Mouse (Mus musculus) retina, adult 2 months (tissue): Measurements from ENCODE around the gene Xylb.
A peak's percentile ranks its signal among the peaks of the same experiment; 100 is the strongest.

Experiments used
- DNase-seq: peaks from one replicate; pipeline ENCODE4 v3.0.0-alpha.2; 2012; ENCODE audit warnings: low read depth, low spot score

The Xylb gene

DNA sequence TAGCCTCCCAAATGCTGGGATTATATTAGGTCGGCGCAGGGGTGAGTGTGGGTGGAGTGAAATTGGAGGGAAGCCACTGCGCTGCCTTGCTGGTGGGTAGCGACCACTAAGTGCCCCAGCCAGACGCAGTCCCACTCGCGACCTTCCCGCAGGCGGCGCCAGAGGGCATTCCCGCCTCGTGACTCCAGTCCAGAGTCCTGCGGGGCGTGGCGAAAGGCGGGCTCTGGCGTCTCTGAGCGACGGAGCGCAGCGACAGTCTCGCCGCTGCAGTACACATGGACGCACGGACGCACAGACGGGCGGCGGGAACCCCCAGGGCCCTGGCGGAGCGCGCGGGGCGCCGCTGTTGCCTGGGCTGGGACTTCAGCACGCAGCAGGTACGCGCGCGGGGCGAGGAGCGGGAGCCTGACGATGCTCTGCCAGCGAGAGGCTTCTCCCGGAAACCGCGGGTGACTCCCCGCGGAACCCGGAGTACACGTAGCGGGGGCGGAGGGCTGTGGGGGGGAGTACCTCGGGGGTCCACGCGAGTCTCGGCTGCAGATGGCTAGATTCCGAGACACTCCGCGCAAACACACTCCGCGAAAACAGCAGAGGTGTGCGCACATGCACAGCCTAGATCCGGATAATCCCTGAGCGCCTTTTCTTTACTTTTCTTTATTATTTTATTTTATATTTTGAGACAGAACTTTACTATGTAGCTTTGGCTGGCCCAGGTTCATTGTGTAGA lies at the start of gene Xylb:
Gene Xylb (plus strand): TSS at position 51 of the 727 bp plus-strand sequence.
- DNase-seq: peak; percentile 65

DNA sequence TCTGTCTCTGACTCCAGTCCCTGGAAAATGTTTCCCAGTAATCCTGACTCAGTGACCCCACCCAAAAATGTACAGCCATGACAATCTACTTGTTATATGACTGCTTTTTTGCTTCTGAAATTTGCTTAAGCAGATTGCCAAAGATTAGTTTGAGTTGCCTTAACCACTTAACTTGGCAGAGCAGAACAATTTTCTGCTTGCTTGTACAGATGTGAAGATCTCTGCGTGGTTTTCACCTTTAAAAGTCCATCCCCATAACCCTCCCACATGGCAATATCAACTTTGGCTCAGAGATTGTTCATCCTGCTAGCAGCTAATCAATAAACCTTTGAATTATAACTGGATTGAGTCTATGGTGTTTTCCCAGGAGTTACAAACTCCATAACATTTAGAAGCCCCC lies 48.1 kb upstream of the Xylb start:
- DNase-seq: no peak

DNA sequence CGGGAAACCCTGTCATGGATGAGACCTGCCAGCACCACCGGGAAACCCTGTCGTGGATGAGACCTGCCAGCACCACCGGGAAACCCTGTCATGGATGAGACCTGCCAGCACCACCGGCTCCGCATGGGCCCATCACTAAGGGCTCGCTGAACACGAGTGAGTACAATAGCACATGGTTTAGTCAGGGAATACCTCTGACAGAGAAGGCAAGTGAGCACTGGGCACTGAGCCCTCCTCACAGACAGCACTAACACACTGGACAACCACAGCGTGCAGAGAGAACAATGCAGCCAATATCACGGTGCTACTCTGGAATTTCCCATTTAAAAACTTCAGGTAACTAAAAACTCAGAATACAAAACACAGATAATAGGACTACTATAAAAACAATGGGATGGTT lies 44.1 kb upstream of the Xylb start:
- DNase-seq: no peak

DNA sequence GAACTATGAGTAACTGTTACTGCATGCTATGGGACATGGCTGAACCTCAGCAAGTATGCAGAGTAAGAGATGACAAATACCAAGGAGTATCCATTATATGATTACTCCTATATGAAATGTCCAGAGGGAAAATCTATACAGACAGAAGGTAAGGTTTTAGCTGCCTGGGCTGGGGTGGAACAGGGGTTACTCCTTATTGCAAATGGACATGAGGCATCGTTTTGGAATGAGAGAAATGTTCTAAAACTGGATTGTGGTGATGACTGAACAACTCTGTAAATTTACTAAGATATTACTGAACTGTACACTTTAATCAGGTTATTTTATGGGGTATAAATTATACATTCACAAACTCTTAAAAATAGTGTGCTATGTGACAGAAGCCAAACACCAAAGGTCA lies 38.3 kb upstream of the Xylb start:
- DNase-seq: no peak

DNA sequence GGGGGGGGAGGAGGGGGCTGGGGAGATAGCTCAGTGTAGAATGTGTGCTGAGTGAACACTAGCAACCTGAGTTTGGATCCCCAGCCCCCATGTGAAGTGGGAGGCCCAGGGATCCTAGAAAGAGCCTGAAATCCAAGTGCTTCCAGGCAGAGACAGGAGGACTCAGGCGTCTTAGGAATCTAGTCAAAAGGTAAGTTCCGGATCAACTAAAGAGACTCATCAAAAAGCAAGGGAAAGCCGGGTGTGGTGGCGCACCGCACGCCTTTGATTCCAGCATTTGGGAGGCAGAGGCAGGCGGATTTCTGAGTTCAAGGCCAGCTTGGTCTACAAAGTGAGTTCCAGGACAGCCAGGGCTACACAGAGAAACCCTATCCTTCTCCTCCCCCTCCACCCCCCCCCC lies 36.7 kb upstream of the Xylb start:
- no peak for DNase-seq

DNA sequence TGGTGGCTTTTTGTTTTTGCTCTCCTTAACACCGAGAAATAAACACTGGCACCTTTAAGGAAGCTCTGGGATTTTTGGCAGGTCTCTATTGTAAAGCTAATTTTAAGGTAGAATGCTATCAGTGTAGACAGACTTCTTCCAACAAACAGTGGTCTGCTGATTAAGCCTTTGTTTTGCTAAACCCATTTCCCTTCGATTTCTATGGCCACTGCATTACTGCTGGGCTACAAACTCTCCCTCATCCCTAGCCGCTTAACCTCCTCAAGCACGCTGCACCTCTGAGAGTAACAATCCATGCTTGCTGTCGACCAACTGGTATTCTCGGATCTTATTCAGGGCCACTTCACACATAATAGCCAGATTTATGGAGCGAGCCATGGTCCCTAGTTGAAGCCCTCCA lies 36.2 kb upstream of the Xylb start:
- no peak for DNase-seq

DNA sequence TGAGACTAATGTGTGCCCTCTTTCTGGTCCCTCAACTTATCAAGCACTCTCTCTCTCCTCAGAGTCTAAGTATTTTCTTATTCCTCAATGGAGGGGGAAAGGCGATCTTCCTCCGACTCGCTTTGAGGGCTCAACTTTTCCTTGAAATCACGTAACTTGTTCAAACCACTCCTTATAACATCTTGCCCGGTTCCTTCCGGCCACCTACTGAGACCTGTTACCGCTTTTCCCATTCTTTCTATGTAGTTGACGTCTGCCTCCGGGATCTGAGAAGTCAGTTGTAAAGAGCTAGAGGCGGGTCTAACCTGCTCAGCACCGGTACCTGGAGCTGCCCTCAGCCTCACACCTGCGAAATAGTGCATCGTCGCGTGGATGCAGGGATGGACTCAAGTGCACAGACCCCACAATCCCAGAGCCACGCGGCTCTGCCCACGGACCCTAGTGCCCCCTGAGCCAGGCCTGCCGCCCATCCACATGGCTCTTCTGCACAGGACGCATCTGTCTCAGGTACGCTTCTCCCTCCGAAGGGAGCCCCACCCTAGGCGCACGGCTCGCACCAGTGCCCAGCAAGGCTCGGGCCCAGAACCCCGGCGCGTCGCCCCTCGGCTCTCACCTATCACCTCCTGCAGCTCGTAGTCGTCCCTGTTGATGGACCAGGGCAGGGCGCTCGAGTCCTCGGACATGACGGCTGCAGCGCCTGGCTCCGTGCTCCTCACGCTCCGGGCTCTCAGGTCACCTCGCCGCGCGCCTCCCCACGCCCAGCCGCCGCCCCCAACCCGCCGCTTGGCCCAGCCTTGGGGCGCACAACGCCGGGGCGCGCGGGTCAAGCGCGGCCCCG lies 35.6 kb upstream of the Xylb start:
- DNase-seq: no peak

DNA sequence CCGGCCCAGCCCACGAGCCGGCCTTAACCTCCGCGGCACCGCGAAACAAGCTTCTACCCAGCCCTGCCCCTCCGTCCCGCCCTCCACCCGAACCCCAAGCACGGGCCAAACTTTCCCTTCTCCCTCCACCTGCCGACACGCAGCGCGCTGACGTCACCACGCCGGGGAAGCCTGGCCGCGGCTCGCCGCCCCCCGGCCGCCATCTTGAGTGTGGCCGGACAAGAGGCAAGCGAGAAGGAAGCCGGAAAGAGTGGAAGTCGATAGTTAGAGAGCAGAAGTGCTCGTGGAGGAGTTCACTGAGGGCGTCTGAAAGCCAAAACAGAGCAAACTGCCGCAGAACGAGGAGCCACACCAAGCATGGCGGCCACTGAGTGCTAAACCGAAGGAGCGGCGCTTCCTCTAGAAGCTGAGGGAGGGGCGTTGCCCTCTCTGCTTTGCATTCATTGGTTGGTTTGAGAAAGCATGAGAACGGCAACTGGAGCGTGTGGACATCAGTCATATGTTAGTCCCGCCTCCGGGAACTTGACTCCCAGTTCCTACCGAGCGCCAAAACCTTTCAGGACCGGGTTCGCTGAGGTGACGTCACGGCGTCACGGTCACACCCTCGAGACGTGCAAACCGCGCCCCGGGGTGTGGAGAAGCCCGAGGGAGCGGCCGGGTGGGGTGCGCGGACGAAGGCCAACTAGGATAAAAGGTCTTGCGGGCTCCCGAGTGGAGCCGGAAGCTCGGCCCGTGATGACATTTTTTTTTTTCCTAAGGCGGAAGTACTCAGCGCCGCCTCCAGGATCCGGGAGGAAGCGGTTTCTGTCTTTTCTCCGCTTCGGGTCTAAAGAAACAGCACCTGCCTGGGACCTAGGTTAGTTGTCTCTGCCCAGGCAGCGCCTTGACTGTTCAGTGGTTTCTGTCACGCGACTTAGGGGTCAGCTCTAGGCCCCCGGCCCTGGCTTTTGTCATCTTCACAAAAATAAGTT lies 34.6 kb upstream of the Xylb start, which contains the start of gene Oxsr1:
Gene Oxsr1 (minus strand): TSS at position 139 of the 971 bp plus-strand sequence.
- DNase-seq: peak; percentile 99

DNA sequence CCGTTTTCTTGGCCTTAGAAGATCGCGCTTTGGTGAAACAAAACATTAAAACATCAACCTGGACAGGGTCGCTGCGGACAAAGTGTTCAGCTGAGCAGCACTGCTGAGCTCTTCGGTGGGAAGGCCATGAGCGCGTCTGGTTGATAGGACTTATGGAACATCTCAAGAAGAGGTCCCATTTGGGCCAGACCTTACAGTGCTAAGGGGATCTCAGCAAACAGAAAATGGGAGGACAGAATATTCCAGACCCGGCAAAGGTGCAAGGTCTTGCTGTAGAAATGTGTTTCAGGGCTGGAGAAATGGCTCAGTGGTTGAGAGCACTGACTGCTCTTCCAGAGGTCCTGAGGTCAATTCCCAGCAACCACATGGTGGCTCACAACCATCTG lies 33.9 kb upstream of the Xylb start:
- no peak for DNase-seq

DNA sequence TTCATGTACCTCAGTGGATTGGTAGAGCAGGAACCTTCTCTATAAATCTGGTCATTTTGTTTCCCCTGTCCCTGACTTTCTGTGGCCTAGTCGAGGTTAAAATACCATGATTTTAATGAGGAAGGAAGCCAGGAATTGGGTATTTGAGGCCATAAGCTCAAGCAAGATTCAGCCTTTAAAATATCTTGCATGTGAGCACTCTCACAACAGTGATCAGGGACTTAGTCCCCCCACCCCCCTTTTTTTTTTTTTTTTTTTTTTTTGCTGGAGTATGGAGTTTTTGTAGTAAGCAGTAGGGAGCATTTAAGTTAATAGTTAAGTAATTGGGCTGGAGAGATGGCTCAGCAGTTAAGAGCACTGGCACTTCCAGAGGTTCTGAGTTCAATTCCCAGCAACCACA lies 33.1 kb upstream of the Xylb start:
- DNase-seq: no peak

DNA sequence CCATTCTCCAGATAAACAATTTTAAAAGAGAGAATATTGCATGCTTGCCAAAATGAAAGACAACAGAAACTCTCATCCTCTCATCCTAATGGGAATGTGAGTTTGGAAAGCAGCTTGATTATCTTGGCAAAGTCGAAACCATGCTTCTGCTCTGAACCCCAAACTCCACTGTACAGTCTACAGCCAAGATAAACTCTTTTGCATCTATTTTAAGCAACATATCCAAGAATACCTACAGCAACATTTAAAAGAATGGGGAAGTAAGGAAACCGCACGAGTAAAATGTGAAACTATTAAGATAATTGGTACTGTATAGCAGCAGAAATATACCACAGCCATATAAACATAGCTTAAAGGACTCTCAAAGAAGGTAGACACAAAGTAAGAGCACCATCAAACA lies 28.7 kb upstream of the Xylb start:
- no peak for DNase-seq

DNA sequence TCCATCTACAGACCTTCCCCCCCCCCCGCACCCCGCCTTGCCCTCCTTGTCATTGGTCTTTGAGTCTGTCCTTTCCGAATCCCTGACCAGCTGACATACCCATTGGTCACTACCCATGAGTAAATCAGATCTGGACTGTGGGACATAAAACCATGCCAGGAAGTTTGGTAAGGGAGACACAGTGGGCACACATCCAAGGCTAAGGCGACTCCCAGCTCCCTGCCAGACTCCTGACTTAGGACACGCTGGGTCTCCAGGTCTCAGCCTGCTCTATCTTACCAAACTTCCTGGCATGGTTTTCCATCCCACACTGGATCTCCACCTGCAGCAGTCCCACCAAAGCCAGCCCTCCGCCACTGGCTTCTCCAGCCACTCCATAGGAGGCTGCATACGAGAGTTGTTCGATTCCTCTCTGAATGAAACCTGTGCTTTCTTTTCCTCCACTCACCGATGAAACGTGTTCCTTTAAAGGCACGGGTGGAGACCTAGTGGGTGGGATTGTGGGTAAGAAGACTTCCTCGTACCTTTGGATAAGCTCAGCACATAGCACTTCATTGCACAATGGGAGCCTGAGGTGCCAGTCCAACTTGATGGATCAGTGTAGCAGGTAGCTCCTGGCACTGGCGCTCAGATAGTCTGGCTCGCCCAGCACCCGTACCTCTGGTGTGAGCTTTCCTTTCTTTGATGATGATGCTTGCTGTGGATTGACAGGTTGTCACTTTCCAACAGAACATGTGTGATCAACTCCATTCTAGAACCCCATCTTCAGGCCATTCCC lies 26.8 kb upstream of the Xylb start:
- DNase-seq: no peak

DNA sequence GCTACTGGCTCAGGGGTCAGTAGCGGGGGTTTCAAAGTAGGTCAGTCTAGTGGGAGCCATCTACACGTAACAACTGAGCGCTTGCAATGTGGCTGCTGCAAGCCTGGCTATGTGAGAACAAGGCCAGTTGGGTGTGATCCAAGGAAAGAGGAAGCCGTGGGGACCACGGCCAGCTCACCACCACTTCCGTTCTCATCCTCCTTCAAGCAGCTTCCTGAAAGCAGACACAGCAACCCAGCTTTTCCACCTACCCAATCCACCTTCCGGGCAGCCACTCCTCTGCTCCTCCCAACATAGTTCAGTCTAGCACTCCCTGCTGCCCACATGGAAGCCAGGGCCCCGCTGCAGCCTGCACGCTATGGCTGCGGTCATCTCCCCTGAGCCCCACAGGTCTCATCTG lies 22.9 kb upstream of the Xylb start:
- DNase-seq: no peak

DNA sequence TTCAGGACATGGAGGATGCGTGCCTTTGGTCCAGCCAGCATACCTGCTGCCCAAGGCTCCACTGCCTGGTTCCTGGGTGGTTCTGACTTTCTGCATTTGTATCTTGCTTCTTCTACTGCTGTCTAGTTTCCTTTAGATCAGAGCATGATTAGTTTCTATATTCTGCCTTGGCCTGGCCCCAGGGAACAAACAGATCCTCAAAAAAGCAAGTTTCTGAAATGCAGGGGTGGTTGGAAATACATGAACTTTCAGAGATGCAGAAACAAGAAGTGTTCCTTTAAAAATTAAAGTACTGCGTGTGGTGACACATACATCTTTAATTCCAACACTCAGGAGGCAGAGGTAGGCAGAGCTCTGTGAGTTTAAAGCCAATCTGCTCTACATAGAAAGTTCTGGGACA lies 22.3 kb upstream of the Xylb start:
- DNase-seq: no peak

DNA sequence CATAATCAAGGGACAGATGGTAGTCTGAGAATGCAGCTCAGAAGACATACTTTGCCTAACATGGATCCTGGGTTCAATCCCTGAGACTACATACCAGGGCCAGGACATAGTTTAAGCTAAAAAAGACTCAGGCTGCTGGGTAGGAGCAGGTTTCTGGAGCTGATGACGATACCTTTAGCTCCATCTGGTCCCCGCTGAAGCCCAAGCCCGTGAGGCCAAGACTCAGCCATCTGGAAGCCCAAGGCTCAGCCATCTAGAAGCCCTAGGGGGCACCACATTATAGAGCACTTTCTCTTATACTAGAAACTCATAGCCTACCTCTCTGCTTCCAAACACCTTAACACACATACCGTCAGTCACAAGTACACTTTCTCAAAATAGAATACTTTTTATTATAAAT lies 21.6 kb upstream of the Xylb start:
- DNase-seq: no peak

DNA sequence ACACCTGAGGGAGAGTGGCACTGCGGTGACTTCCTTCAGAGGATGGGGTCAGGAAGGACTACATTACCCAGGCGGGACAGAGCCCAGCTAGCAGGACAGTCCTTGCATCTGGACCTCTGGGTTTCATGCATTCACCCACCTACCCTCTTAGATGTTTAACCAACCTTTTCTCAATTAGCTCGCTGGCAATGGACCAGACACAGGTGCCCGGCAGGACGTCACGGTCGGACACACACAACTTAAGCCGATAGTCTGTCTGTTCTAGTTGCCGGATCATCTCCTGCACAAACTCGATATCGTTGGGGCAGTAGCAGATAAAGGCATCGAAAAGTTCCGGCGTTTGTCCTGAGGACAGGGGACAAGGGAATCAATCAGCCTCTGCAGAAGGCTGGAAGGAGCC lies 19.3 kb upstream of the Xylb start:
- no peak for DNase-seq

DNA sequence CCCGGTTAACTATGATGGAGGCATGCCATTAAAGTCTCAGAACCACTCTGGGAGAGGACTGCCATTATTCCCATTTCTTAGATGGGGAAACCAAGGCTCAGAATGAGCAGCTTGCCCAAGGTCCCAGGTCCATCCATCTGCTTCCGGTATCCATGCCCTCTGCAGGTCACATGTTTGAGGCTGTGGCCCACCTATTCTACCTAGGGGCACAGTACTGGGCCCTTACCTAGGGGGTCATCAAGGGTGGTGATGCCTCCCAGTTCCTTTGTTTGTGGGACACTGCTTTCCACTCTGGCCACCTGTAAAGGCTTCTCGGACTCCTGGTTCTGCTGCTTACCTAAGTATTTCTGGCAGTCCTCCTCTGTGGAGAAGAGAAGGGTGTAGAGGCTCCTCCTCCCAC lies 18.8 kb upstream of the Xylb start:
- DNase-seq: no peak

DNA sequence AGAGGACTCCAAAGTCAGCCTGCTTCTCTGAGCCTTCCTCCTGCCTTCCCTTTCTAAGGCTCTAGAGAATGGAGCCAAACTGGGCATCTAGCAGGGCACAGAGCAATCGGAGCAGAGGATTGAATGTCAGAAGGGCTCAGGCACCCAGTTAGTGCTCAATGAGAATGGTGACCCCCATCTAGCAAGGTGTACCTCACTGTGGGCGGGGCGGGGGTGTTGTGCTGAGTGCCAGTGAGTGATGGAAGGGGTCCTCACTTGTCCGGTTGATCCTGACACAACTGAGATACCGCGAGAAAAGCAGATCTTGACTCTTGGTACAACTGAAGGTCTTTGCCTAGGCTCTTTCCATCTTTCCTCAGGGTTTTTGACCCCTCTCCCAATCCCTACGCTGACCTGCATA lies 18.1 kb upstream of the Xylb start:
- no peak for DNase-seq

DNA sequence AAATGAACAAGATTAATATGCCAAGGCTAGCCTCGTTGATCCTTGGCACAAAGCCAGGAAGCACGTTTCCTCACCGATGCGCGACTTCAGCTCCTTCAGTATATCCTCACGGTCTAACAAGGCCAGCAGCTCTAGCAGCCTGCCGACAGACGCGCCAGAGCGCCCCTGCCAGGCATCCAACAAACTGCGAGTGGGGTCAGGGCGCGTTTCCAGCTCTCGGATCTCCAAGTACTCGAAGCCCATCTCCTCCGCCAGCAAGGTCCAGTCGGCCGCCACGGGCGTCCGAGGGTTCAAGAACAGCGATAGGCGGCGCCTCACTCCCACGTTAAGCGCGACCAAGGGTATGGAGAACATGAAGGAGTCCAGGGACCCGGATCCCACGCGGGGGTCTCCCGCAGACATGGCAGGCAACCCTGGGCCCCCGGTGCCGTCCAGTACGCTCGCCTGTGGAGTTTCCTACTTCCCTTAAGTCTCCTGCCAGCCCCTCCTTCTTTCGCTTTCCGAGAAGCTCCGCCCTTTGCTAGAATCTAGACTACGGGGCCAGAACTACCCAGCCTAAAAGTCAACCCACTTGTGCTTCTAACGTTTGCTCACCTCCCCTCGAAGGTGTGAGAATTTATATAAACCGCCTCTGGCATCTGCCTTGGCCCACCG lies 17.5 kb upstream of the Xylb start, which contains the start of gene Acaa1a:
Gene Acaa1a (plus strand): TSS at position 119 of the 654 bp plus-strand sequence.
- DNase-seq: no peak

DNA sequence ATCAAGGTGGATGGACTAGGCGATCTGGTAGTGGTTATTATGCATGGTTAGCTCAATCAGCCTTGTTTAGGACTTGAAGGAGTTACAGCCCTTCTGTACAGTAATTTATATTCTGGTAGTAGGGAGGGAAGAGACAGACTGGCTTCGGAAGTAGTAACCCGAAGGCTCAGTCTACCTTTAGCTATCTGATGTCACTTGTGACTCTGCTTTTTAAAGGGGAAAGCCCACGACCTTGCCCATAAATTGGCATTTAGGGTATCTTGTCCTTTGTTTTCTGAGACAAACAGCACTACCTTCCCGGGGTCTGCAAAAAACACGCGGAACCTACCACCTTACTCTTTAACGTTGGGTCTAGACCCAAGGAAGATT lies 17.0 kb upstream of the Xylb start:
- no peak for DNase-seq
